Mouse (Mus musculus) kidney, postnatal 10 days (tissue): ENCODE results near the gene Gm49366.
"Not testable (repeated sequence)": the region's sequence is repeated elsewhere in the genome, so short reads cannot be mapped to it uniquely, and the experiment has no call there.

Experiments used
- DNase-seq: peaks from one replicate; pipeline ENCODE4 v3.0.0; 2021; ENCODE audit warnings: mixed read lengths

Gene Gm49366

DNA sequence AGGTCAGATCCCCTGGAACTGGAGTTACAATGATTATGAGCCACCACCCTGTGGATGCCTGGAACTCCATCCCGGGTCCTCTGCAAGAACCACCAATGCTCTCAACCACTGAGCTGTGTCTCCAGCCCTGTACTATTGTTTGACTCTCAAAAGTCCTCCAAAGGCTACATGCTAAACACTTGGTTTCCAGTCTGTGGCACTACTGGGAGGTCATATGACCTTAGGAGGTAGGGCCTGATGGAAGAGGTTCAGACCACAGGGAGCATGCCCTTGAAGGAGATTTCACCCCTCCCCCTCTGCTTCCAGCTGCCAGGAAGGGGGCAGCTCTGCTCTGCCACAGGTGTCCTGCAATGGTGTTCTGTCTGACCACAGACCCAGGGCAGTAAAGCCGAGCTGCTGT is 5.4 kb upstream of the Gm49366 start:
- DNase-seq: not testable (repeated sequence)

- no peak for DNase-seq
Observed at GRCm38 (mm10) chr12:84034108-84034507, 4.6 kb upstream of the Gm49366 start.

DNA sequence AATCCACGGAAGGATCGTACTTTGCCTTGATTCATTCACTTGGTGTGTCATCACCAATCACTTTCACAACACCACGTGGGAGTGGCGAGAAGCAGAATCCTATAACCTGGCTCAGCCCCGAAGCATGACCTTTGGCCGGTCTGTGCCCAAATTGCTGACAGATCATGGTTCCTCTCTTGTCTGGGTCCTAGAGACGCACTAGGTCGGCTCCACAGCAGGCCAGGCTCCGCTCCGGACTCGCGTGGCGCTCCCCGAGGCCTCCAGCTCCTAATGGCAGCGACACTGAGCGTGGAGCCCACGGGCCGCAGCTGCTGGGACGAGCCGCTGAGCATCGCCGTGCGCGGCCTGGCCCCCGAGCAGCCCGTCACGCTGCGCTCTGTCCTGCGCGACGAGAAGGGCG is 494 bp upstream of the Gm49366 start, which contains the start of gene Acot4:
Acot4 (plus strand) TSS at position 139 of the 400 bp plus-strand sequence.
- peak; percentile 74 for DNase-seq

DNA sequence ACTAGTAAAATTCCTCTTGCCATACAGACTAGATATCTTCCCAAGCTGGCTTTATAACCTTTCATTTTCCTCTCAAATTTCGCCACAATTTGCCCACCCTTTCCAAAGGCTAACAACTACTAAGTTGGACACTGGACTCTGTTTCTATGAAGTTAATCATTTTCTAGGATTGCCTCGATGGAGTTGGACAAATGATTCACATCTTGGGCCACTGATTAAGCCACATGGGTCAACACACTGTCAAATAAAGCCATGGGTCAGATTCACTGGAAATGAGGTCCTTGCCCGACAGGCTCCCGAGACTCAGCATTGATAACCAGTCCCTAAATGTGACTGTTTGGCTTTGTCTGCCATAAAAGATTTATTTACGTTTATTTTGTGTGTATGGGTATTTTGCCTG is 3.5 kb downstream of the Gm49366 start:
- DNase-seq: peak; percentile 37

- peak; percentile 26 for DNase-seq
Observed at GRCm38 (mm10) chr12:84044045-84044444, 5.3 kb downstream of the Gm49366 start.

DNA sequence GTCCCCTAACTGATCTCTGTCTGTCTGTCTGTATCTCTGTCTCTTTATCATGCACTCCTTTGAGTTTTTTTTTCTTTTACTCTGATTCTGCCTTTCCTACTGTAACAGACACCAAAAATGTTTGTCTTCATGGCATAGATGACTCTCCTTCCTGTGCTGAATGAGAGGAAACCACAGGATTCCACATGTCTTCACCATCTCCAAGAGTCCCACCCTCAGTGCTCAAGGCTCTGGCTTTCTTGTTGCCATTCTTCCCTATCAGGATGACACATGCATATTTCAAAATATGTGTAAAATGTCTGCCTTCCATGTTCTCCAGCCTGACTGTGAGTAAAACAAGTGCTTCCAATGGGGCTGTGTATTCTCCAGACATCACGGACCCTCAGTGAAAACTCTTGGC is 8.2 kb downstream of the Gm49366 start:
- DNase-seq: no peak

DNA sequence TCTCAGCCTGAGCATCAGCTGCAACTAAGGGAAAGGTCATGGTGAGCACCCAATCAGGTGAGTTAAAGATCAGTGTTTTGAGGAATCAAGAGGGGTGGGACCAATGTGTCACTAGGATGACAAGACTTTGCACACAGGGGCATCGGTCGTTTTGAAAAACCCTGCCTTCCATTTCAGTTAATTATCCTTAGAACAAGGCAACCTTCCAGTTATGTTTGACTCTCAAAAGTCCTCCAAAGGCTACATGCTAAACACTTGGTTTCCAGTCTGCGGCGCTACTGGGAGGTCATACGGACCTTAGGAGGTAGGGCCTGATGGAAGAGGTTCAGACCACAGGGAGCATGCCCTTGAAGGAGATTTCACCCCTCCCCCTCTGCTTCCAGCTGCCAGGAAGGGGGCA is 12.0 kb downstream of the Gm49366 start:
- DNase-seq: peak; percentile 30

DNA sequence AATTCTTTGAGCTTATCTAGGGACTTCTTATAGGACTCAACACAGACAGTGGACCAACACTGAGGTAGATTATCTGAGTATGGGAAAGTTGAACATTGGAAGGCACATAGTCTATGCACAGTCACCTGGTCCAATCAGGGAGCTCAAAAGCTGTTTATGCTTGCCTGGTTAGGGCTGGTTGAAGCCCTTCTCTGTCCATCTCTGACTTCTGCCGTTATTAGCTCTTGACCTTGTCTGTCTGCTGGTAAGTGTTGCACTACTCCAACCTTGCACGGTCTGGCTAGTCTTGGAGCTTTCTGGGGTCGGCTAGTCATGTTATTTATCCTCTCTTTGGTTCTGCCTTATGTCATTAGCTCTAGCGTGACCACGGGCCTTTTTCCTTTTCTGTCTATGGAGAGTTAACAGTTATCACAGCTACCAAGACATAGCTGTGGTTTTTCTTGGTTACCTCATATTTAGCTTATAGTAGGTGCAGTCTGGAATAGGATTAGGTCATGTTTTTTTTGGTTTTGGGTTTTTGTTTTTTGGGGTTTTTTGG is 13.3 kb downstream of the Gm49366 start, which contains the start of gene Acot3:
Acot3 (plus strand) TSS at position 208 of the 538 bp plus-strand sequence.
- peak; percentile 40 for DNase-seq

- DNase-seq: no peak
Observed at GRCm38 (mm10) chr12:84052609-84053008, 13.9 kb downstream of the Gm49366 start.

GRCm38 (mm10) chr12:84053173-84053572 is 14.4 kb downstream of the Gm49366 start:
- no peak for DNase-seq

- peak; percentile 64 for DNase-seq
Observed at GRCm38 (mm10) chr12:84053679-84054391, 15.1 kb downstream of the Gm49366 start.

DNA sequence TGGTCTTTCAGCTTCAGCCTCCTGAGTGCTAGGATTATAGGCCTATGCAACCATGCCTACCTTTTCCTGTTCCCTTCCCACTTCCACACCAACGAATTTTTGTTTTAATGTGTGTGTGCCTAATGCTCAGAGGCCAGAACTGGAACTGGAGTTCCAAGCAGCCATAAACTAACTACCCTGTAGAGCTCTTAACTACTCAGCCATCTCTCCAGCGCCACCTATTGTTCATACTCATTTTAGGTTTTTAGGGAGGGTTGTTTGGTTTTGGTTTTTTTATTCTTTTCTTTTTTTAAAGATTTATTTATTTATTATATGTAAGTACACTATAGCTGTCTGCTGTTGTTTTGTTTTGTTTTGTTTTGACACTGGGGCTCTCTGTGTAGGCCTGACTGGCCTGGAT is 22.2 kb downstream of the Gm49366 start:
- DNase-seq: no peak

DNA sequence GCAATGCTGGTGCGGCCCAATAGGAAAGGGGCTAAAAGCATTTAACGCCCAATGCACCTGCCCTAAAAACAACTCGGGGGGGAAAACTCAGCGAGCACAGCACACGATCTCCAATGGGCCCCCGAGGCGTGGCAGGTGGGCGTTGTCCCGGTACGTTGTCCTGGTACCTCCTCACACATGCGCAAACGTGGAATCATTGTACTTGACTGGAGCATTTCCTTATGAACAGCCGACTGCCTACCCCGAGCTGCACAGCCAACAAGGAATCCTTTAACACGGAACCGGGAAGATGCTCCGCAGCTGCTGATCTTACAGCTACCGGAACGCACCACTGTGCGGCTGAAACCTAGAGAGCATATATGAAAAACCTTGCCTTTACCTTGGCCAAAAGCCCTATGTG is 23.6 kb downstream of the Gm49366 start:
- no peak for DNase-seq

- peak; percentile 52 for DNase-seq
Observed at GRCm38 (mm10) chr12:84063228-84063627, 24.5 kb downstream of the Gm49366 start.

DNA sequence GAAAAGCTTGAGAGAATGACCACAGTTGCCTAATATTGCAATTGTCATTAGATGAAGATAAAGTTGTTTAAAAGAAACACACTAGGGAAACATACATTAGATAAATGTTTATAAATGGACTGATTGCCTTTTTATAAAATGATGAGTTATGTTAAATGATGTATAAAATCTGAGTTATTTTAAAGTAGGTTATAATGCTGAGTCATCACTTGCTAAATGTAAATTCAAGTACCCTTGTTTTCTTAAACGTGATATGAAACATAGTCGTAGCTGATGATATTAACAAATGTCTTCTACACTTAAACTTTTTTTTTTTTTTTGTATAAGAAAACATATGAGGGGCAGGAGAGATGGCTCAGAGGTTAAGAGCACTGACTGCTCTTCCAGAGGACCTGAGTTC is 25.1 kb downstream of the Gm49366 start:
- no peak for DNase-seq

DNA sequence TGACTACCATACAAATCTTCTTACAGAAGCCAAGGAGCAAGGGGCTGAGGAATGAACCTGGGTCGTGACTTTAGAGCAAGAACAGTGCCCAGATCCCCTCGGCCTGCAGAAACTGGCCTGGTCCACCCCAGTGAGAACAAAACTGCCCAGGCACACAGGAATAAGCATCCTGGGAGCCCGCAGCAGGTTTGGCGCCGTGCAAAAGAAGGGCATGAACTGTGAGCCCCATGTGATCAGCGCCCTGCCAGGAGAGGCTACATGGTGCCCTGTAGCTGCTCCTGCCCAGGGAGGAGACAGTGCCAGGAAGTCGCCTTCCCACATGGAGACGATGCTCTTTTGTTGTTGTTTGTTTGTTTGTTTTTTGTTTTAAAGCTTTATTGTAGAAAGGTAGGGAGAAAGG is 25.9 kb downstream of the Gm49366 start:
- no peak for DNase-seq

DNA sequence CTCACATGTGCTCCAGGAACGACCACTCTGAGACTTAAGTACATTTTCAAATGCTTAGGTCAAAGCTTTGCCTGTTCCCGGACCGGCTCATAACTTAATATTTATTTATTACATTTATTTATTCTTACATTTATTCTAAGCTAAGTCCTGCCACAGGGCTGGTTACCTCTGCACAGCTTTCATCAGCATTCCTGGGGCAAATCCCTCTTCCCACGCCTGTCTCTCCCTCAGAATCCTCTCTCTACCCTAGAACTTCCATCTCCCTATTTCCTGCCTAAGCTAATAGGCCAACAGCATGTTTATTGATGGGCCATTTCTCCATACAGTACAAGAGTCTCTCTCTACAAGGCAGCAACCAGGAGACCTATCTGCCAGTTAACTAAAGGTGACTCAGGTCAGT is 29.0 kb downstream of the Gm49366 start:
- DNase-seq: no peak

DNA sequence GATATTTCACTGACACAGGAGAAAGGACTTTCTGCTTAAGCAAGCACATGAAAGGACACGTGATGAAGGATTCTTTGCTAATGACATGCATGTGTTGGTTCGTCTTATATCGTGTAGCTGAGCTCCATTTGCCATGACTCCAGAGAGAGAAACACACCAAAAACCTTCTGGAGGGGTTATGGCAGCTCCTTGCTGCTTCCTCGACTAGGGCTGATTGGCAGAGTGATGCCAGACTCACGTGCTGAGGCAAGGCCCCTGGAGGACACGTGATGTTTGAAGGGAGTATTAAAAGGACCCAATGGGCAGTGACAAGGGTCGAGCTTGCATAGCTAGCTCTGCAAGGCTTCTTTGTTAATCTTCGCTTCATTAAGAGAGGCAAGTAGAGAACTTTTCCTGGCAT is 29.6 kb downstream of the Gm49366 start:
- DNase-seq: no peak

GRCm38 (mm10) chr12:84068986-84069385 is 30.3 kb downstream of the Gm49366 start, which contains the start of gene Acot5:
Gene Acot5 (plus strand): TSS chr12:84069325.
- no peak for DNase-seq

GRCm38 (mm10) chr12:84069582-84069981 is 30.8 kb downstream of the Gm49366 start:
- DNase-seq: peak; percentile 54

GRCm38 (mm10) chr12:84071696-84072095 is 33.0 kb downstream of the Gm49366 start:
- no peak for DNase-seq

DNA sequence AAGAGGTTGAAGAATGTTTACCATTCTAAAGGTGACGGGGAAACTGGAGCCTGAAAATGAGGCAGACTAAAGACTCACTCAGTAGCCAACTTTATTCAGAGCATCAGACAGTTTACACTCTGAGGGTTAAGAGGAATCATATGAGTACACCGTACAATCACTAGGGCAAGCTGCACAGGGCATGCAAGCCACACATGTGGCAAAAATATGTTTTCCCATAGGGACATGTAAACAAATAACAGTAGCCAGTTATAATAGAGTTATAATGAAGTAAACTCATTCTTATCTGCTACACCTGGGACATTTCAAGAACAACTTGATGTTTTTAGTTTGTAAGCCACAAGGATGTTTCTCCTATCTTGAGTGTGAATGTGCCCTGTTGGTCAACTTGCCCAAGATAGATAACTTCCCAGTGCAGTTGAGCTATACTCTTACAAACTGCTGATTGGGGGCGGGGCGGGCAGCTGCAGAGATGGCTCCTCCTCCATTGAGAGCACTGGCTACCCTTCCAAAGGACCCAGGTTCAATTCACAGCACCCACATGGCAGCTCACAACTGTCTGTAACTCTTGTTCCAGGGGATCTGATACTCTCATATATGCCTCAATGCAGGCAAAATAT is 38.7 kb downstream of the Gm49366 start:
- no peak for DNase-seq

DNA sequence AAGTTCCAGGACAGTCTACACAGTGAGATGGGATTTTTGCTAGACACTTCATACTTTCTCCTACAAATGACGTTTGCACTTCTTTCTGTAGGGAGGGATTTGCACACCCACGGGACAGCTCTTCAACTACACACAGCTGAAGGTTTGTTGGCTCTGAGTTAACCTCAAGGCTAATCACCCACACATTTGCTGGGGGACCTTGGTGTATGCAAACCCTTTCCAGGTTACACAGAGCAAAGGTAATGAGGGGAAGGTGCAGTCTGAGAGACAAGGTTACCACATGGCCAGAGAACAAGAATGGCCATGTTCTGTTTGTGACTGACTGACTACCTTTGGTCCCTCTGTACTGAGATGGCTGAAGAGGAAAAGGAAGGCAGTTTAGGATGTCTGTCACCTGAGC is 45.1 kb downstream of the Gm49366 start:
- DNase-seq: no peak

DNA sequence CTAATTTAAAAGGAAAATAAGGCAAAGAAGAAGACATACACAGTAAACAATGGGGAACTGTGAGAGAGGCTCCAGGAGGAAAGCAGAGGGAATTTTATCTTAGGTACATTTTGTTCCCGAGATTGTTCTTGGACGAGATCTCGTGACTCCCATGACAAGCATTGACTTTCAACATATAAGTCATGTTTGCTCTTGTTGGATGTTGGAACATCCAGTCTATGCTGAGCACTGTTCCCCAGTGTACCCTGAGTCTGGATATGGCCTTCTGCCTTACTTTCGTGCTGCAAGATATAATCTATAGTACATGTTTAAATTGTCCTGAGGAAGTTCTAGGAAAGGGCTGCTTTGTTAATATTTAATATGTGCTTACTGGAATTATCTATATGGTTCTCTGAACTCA is 45.8 kb downstream of the Gm49366 start:
- no peak for DNase-seq
